In the genomic region with DNA sequence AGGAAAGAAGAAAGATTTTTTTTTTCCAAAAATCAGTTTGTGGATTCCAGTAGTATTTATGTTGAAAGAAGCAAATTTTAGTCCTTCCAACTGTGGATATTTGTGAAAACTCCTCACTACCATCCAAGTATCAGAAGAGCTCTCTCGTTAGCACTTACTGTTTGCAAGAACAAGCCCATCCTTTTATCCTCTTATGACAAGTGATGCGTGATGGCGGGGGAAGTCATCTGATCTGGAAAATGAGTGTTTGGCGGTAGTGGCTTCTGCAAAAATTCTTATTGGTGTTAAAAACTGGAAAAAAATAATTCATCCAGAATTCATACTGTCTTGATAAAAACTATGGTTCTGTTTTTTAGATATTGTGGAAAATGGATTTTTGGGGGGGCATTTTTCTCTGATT, we compare ENCODE assay signal across 19 mouse cellular contexts. TPM values are rescaled to one million over a fixed set of nuclear protein-coding genes. Genes with fewer than 3 reads are reported as not detected.
"Had no signal": no experiment of that assay in that cellular context is flagged by ENCODE, and none has a peak within 500 bp of the region (broad histone marks: within the 10 kb centered on the region; RNA-seq: fewer than 3 reads in every experiment).

No protein-coding gene starts in this region.

- ATAC-seq: midbrain, embryonic 16.5 days had no signal

- H3K27ac ChIP-seq: midbrain, embryonic 10.5 days; midbrain, embryonic 12.5 days; neural tube, embryonic 13.5 days; neural tube, embryonic 15.5 days had no signal

- DNase-seq: lung, adult 18-20 months; lung, embryonic 14.5 days; lung, postnatal 10 days; lung, postnatal 4 days; midbrain, embryonic 14.5 days; right cerebral cortex, adult 18-20 months; right cerebral cortex, postnatal 25 days; right cerebral cortex, postnatal 4 days; spleen, adult 18-20 months; thymus, adult 18-20 months; thymus, postnatal 14 days; thymus, postnatal 36 days had no signal

- H3K4me1 ChIP-seq: midbrain, embryonic 12.5 days; neural tube, embryonic 13.5 days; neural tube, embryonic 15.5 days had no signal

- H3K27me3 ChIP-seq: midbrain, embryonic 12.5 days; neural tube, embryonic 13.5 days; neural tube, embryonic 15.5 days had no signal

- H3K9me3 ChIP-seq: midbrain, embryonic 10.5 days; midbrain, embryonic 12.5 days; neural tube, embryonic 13.5 days; neural tube, embryonic 15.5 days had no signal

- H3K9ac ChIP-seq: lung, embryonic 14.5 days; midbrain, embryonic 12.5 days; neural tube, embryonic 13.5 days; neural tube, embryonic 15.5 days had no signal

- H3K4me3 ChIP-seq: midbrain, embryonic 10.5 days; midbrain, embryonic 12.5 days; myocyte; neural tube, embryonic 13.5 days; neural tube, embryonic 15.5 days had no signal

- H3K4me2 ChIP-seq: lung, embryonic 14.5 days; midbrain, embryonic 12.5 days; neural tube, embryonic 13.5 days; neural tube, embryonic 15.5 days had no signal

RNA-seq across cellular contexts. Expression of gene Nxph3, which starts 22.1 kb away (rescaled TPM):
- polyA plus RNA-seq: thymus, postnatal 0 days had no signal
